Mouse (Mus musculus): ENCODE results near the gene Isg20l2.

GRCm38 (mm10) chr3:87935776-87936175 lies 5.7 kb downstream of the Isg20l2 start:
- peak; percentile 98 for TF ChIP-seq CTCF (conservative IDR thresholded peaks at IDR 0.05; ENCODE audit: low read length)
- no peak for TF ChIP-seq POU5F1 (IDR thresholded peaks at IDR 0.05; ENCODE audit: borderline replicate concordance, low read length)

Measured in E14TG2a.4 (cell line).